Mouse (Mus musculus): ENCODE measurements around the gene Dlst. TPM values are rescaled to one million over a fixed set of nuclear protein-coding genes. Genes with fewer than 3 reads are reported as not detected.

Dlst gene
- polyA plus RNA-seq, 1 experiment = 167 TPM

DNA sequence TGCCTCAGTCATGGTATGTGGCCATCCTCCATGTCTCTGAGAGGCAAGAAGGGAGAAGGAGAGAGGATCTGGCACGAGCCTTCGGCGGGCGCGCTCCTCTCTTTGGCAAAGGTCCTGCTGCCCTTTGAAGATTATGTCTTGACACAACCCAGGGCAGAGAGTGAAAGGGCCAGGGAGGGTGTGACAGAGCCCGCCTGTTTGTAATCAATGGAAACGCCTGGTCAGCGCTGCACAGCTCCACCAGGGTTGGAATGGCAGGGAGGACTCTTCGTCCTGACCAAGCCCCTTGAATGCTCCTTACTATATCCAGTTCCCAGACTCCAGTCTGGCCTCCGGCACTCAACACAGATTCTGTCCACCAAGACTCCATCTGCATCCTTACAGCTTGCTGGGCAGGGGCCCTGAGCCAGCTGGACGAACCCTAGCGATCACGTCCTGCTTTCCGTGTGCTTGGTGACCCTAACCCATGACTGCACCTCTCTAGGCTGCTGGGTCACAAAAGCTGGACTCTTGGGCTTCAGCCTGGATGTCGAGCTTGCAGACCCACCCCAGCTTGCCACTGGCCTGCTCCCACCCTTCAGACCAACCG lies 64.5 kb downstream of the Dlst start:
- TF ChIP-seq USF1 (IDR thresholded peaks at IDR 0.05; ENCODE audit: low read depth) (no peak), MYOD1 (IDR thresholded peaks at IDR 0.05; ENCODE audit: control insufficient read depth, insufficient read length, low read depth) (no peak), FOSL1 (IDR thresholded peaks at IDR 0.05; ENCODE audit: insufficient read depth, low read length, poor library complexity, severe bottlenecking) (no peak), MYOG (IDR thresholded peaks at IDR 0.05; ENCODE audit: control insufficient read depth, extremely low read depth, insufficient read length) (no peak), CTCF (IDR thresholded peaks at IDR 0.05; ENCODE audit: control insufficient read depth, insufficient read depth, insufficient read length) (no peak), CEBPB (IDR thresholded peaks at IDR 0.05; ENCODE audit: low read depth) (no peak), MAX (IDR thresholded peaks at IDR 0.05) (no peak)
- H3K4me3 ChIP-seq (ENCODE audit: insufficient read depth, poor library complexity, severe bottlenecking) = peak overlapping the region; percentile 47

GRCm38 (mm10) chr12:85175926-85176845 lies 65.6 kb downstream of the Dlst start:
- TF ChIP-seq MAX (IDR thresholded peaks at IDR 0.05) = no peak
- TF ChIP-seq FOSL1 (IDR thresholded peaks at IDR 0.05; ENCODE audit: insufficient read depth, low read length, poor library complexity, severe bottlenecking) = no peak
- no peak for TF ChIP-seq MYOD1 (IDR thresholded peaks at IDR 0.05; ENCODE audit: control insufficient read depth, insufficient read length, low read depth)
- TF ChIP-seq MYOG (IDR thresholded peaks at IDR 0.05; ENCODE audit: control insufficient read depth, extremely low read depth, insufficient read length) = no peak
- no peak for TF ChIP-seq USF1 (IDR thresholded peaks at IDR 0.05; ENCODE audit: low read depth)
- no peak for TF ChIP-seq CTCF (IDR thresholded peaks at IDR 0.05; ENCODE audit: control insufficient read depth, insufficient read depth, insufficient read length)
- TF ChIP-seq CEBPB (IDR thresholded peaks at IDR 0.05; ENCODE audit: low read depth) = no peak
- Histone ChIP-seq H3K27me3 (ENCODE audit: control insufficient read depth, insufficient read depth, insufficient read length) (no peaks in the 10 kb centered on the region), H3ac (ENCODE audit: control insufficient read depth, insufficient read length, low read depth) (peak overlapping the region; percentile 50), H3K79me3 (ENCODE audit: low read depth) (peaks cover 11% of the 10 kb centered on the region), H3K36me3 (ENCODE audit: control insufficient read depth, insufficient read depth) (peaks cover 14% of the 10 kb centered on the region), H3K4me3 (ENCODE audit: insufficient read depth, poor library complexity, severe bottlenecking) (peak overlapping the region; percentile 47), H3K79me2 (ENCODE audit: control insufficient read depth, insufficient read depth) (peaks cover 31% of the 10 kb centered on the region)

More for the DNA sequence above, 64.5 kb downstream of the Dlst start:
- no peaks in the 10 kb centered on the region for H3K27me3 ChIP-seq (ENCODE audit: control insufficient read depth, insufficient read depth, insufficient read length)
- peaks cover 31% of the 10 kb centered on the region for H3K79me2 ChIP-seq (ENCODE audit: control insufficient read depth, insufficient read depth)
- H3ac ChIP-seq (ENCODE audit: control insufficient read depth, insufficient read length, low read depth) = peak overlapping the region; percentile 29
- H3K79me3 ChIP-seq (ENCODE audit: low read depth) = peaks cover 11% of the 10 kb centered on the region
- peaks cover 22% of the 10 kb centered on the region for H3K36me3 ChIP-seq (ENCODE audit: control insufficient read depth, insufficient read depth)

DNA sequence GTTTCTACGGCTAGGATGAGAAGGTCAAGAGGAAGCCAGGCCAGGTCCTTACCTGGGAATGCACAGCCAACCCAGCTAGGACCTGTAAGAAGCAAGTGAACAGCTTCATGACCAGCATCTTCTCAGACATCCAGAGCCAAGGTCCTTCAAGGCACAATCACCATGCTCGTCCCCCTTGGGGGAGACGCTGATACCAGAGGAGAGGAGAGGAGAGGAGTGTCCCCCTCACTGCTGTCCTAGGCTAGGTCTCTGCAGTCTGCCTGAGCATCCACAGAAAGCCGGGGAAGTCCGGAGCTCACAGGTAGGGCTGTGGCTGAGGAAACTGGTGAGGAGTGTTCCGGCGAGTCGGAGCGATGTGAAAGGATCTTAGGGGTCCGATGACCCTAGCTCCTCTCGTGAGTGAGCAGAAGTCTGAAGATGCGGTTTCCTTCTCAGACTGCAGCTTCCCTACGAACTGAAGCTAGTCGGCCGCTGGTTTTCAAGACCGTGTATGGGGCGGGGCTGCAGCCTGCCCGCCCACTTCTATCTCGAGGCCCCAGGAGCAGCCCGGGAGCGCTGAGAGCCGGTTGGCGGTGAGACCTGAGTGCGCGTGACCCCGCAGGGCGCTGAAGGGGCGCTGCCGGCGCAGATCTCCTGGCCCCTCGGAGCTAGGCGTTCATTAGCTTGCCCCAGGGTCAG lies 66.4 kb downstream of the Dlst start:
- peak overlapping the region; percentile 50 for H3ac ChIP-seq (ENCODE audit: control insufficient read depth, insufficient read length, low read depth)
- peaks cover 11% of the 10 kb centered on the region for H3K36me3 ChIP-seq (ENCODE audit: control insufficient read depth, insufficient read depth)
- peak overlapping the region; percentile 47 for H3K4me3 ChIP-seq (ENCODE audit: insufficient read depth, poor library complexity, severe bottlenecking)
- TF ChIP-seq FOSL1 (IDR thresholded peaks at IDR 0.05; ENCODE audit: insufficient read depth, low read length, poor library complexity, severe bottlenecking) (no peak), CTCF (IDR thresholded peaks at IDR 0.05; ENCODE audit: control insufficient read depth, insufficient read depth, insufficient read length) (no peak), CEBPB (IDR thresholded peaks at IDR 0.05; ENCODE audit: low read depth) (no peak), MYOG (IDR thresholded peaks at IDR 0.05; ENCODE audit: control insufficient read depth, extremely low read depth, insufficient read length) (no peak), MYOD1 (IDR thresholded peaks at IDR 0.05; ENCODE audit: control insufficient read depth, insufficient read length, low read depth) (no peak), MAX (IDR thresholded peaks at IDR 0.05) (no peak), USF1 (IDR thresholded peaks at IDR 0.05; ENCODE audit: low read depth) (no peak)
- H3K79me2 ChIP-seq (ENCODE audit: control insufficient read depth, insufficient read depth) = peaks cover 31% of the 10 kb centered on the region
- no peaks in the 10 kb centered on the region for H3K27me3 ChIP-seq (ENCODE audit: control insufficient read depth, insufficient read depth, insufficient read length)
- H3K79me3 ChIP-seq (ENCODE audit: low read depth) = peaks cover 11% of the 10 kb centered on the region

GRCm38 (mm10) chr12:85177740-85178239 lies 67.2 kb downstream of the Dlst start, which contains the start of gene Pgf:
Gene Pgf (minus strand): TSS chr12:85177790.
- no peaks in the 10 kb centered on the region for H3K27me3 ChIP-seq (ENCODE audit: control insufficient read depth, insufficient read depth, insufficient read length)
- peaks cover 11% of the 10 kb centered on the region for H3K79me3 ChIP-seq (ENCODE audit: low read depth)
- H3K4me3 ChIP-seq (ENCODE audit: insufficient read depth, poor library complexity, severe bottlenecking) = peak within 1 kb of the TSS; percentile 47
- H3K36me3 ChIP-seq (ENCODE audit: control insufficient read depth, insufficient read depth) = peaks cover 5% of the 10 kb centered on the region
- H3K79me2 ChIP-seq (ENCODE audit: control insufficient read depth, insufficient read depth) = peaks cover 31% of the 10 kb centered on the region
- H3ac ChIP-seq (ENCODE audit: control insufficient read depth, insufficient read length, low read depth) = peak within 1 kb of the TSS; percentile 50
- no peak for TF ChIP-seq MAX (IDR thresholded peaks at IDR 0.05)
- TF ChIP-seq CEBPB (IDR thresholded peaks at IDR 0.05; ENCODE audit: low read depth) = no peak
- TF ChIP-seq MYOD1 (IDR thresholded peaks at IDR 0.05; ENCODE audit: control insufficient read depth, insufficient read length, low read depth) = no peak
- no peak for TF ChIP-seq MYOG (IDR thresholded peaks at IDR 0.05; ENCODE audit: control insufficient read depth, extremely low read depth, insufficient read length)
- no peak for TF ChIP-seq CTCF (IDR thresholded peaks at IDR 0.05; ENCODE audit: control insufficient read depth, insufficient read depth, insufficient read length)
- no peak for TF ChIP-seq USF1 (IDR thresholded peaks at IDR 0.05; ENCODE audit: low read depth)
- TF ChIP-seq FOSL1 (IDR thresholded peaks at IDR 0.05; ENCODE audit: insufficient read depth, low read length, poor library complexity, severe bottlenecking) = no peak

GRCm38 (mm10) chr12:85178294-85178693 lies 67.7 kb downstream of the Dlst start:
- Histone ChIP-seq H3K4me3 (ENCODE audit: insufficient read depth, poor library complexity, severe bottlenecking) (no peak overlapping the region), H3K79me3 (ENCODE audit: low read depth) (peaks cover 11% of the 10 kb centered on the region), H3K36me3 (ENCODE audit: control insufficient read depth, insufficient read depth) (peaks cover under 1% of the 10 kb centered on the region), H3K27me3 (ENCODE audit: control insufficient read depth, insufficient read depth, insufficient read length) (no peaks in the 10 kb centered on the region), H3K79me2 (ENCODE audit: control insufficient read depth, insufficient read depth) (peaks cover 31% of the 10 kb centered on the region), H3ac (ENCODE audit: control insufficient read depth, insufficient read length, low read depth) (no peak overlapping the region)
- TF ChIP-seq USF1 (IDR thresholded peaks at IDR 0.05; ENCODE audit: low read depth) (no peak), MYOG (IDR thresholded peaks at IDR 0.05; ENCODE audit: control insufficient read depth, extremely low read depth, insufficient read length) (no peak), FOSL1 (IDR thresholded peaks at IDR 0.05; ENCODE audit: insufficient read depth, low read length, poor library complexity, severe bottlenecking) (no peak), MYOD1 (IDR thresholded peaks at IDR 0.05; ENCODE audit: control insufficient read depth, insufficient read length, low read depth) (no peak), CEBPB (IDR thresholded peaks at IDR 0.05; ENCODE audit: low read depth) (no peak), MAX (IDR thresholded peaks at IDR 0.05) (no peak), CTCF (IDR thresholded peaks at IDR 0.05; ENCODE audit: control insufficient read depth, insufficient read depth, insufficient read length) (no peak)

All from C2C12 (cell line).